ENCODE assay signal across 16 mouse cellular contexts in genomic region chr8:4411126-4411525, GRCm38 (mm10).
A peak's percentile ranks its signal among the peaks of the same experiment; 100 is the strongest.
DNase-seq lines count a peak whose midpoint lies in the region; ATAC-seq lines count a peak whose summit lies in the region.
"Had no signal": no experiment of that assay in that cellular context is flagged by ENCODE, and none has a peak within 500 bp of the region (broad histone marks: within the 10 kb centered on the region; RNA-seq: fewer than 3 reads in every experiment).

No protein-coding gene starts in this region.

- DNase-seq in cerebellum, postnatal 10 days = peak; percentile 29 to 45
- no peak for DNase-seq in cerebellum, adult 18-20 months
- peak; percentile 20 for DNase-seq in heart, postnatal 4 days
- no peak for DNase-seq in heart, adult 8-10 months (ENCODE audit: low spot score)
- no peak for DNase-seq in lung, postnatal 25 days (ENCODE audit: low spot score)
- no peak for DNase-seq in liver, embryonic 11.5 days (ENCODE audit: low spot score)
- DNase-seq: cerebellum, adult 2 months; lung, postnatal 14 days had no signal

- 38% methylated on average over 3 of the region's 3 CpGs for WGBS in lung, embryonic 15.5 days
- WGBS in forebrain, embryonic 15.5 days = 47% methylated on average over 3 of the region's 3 CpGs
- WGBS in liver, embryonic 11.5 days = 77% methylated on average over 3 of the region's 3 CpGs

- 0 out of 2 replicates have a peak, but pooled peaks cover 3% of the 10 kb centered on the region for H3K4me1 ChIP-seq in lung, embryonic 15.5 days
- H3K4me1 ChIP-seq in forebrain, embryonic 15.5 days = 0 out of 2 replicates have a peak, but pooled peaks cover 6% of the 10 kb centered on the region
- H3K4me1 ChIP-seq in liver, embryonic 11.5 days (replicated peaks; ENCODE audit: control insufficient read depth, insufficient read depth, low read length) = no peaks in the 10 kb centered on the region
- H3K4me1 ChIP-seq: neural tube, embryonic 12.5 days had no signal

- H3K4me3 ChIP-seq in lung, embryonic 15.5 days = no peak overlapping the region
- no peak overlapping the region for H3K4me3 ChIP-seq in forebrain, embryonic 15.5 days
- H3K4me3 ChIP-seq in liver, embryonic 11.5 days (ENCODE audit: low read depth, low read length) = no peak overlapping the region
- H3K4me3 ChIP-seq: erythroblast, embryonic 14.5 days; midbrain, embryonic 12.5 days; neural tube, embryonic 12.5 days had no signal

- no peaks in the 10 kb centered on the region for H3K9me3 ChIP-seq in lung, embryonic 15.5 days
- H3K9me3 ChIP-seq in forebrain, embryonic 15.5 days = no peaks in the 10 kb centered on the region
- H3K9me3 ChIP-seq in liver, embryonic 11.5 days (ENCODE audit: control insufficient read depth, low read length) = no peaks in the 10 kb centered on the region
- H3K9me3 ChIP-seq: midbrain, embryonic 12.5 days; neural tube, embryonic 12.5 days had no signal

- H3K4me2 ChIP-seq in lung, embryonic 15.5 days = no peak overlapping the region
- no peak overlapping the region for H3K4me2 ChIP-seq in forebrain, embryonic 15.5 days (replicated peaks)
- no peak overlapping the region for H3K4me2 ChIP-seq in liver, embryonic 11.5 days
- H3K4me2 ChIP-seq: heart, embryonic 11.5 days; midbrain, embryonic 12.5 days; neural tube, embryonic 12.5 days had no signal

- ATAC-seq in lung, embryonic 15.5 days (ENCODE audit: borderline replicate concordance, extremely low read depth, low FRiP score, low TSS enrichment) = peak; percentile 58; the same call in 1 of the 2 replicates
- 0 out of 2 replicates have a peak, but pooled peaks have one; percentile 32 for ATAC-seq in forebrain, embryonic 15.5 days (replicated peaks)
- no peak for ATAC-seq in liver, embryonic 11.5 days (replicated peaks; ENCODE audit: low FRiP score)
- ATAC-seq: inflammation-experienced regulatory T-cells, adult 6 months had no signal

- peak overlapping the region; percentile 15; the same call in 1 of the 2 replicates for H3K27ac ChIP-seq in lung, embryonic 15.5 days
- H3K27ac ChIP-seq in forebrain, embryonic 15.5 days (replicated peaks) = no peak overlapping the region
- H3K27ac ChIP-seq in liver, embryonic 11.5 days (ENCODE audit: low read depth, low read length) = no peak overlapping the region
- H3K27ac ChIP-seq: kidney, postnatal 0 days; midbrain, embryonic 12.5 days; neural tube, embryonic 12.5 days had no signal

- no peak overlapping the region for H3K9ac ChIP-seq in lung, embryonic 15.5 days
- H3K9ac ChIP-seq in forebrain, embryonic 15.5 days (replicated peaks) = no peak overlapping the region
- no peak overlapping the region for H3K9ac ChIP-seq in liver, embryonic 11.5 days (ENCODE audit: low read depth, low read length)
- H3K9ac ChIP-seq: midbrain, embryonic 12.5 days; neural tube, embryonic 12.5 days had no signal

- no peaks in the 10 kb centered on the region for H3K27me3 ChIP-seq in lung, embryonic 15.5 days
- H3K27me3 ChIP-seq in forebrain, embryonic 15.5 days = no peaks in the 10 kb centered on the region
- H3K27me3 ChIP-seq in liver, embryonic 11.5 days (replicated peaks; ENCODE audit: control insufficient read depth, insufficient read depth, low read length) = no peaks in the 10 kb centered on the region
- H3K27me3 ChIP-seq: midbrain, embryonic 12.5 days; neural tube, embryonic 12.5 days had no signal

- no peaks in the 10 kb centered on the region for H3K36me3 ChIP-seq in lung, embryonic 15.5 days
- no peaks in the 10 kb centered on the region for H3K36me3 ChIP-seq in forebrain, embryonic 15.5 days
- H3K36me3 ChIP-seq in liver, embryonic 11.5 days (ENCODE audit: control insufficient read depth, insufficient read depth, low read length) = no peaks in the 10 kb centered on the region
- H3K36me3 ChIP-seq: midbrain, embryonic 12.5 days; neural tube, embryonic 12.5 days had no signal

Comparison
In these comparisons a context has a peak if more than half of its experiments do, and no peak if none do; other contexts are left out.
1. DNase-seq: peak in cerebellum, postnatal 10 days (2 of 2) and heart, postnatal 4 days (single experiment); none in cerebellum, adult 18-20 months (0 of 2), heart, adult 8-10 months (single experiment), lung, postnatal 25 days (single experiment) and liver, embryonic 11.5 days (single experiment).